Mouse (Mus musculus) heart, embryonic 13.5 days (tissue): ENCODE measurements around the gene Fam163a. TPM values are rescaled to one million over a fixed set of nuclear protein-coding genes. Genes with fewer than 3 reads are reported as not detected.
A peak's percentile ranks its signal among the peaks of the same experiment; 100 is the strongest.
"Not testable (repeated sequence)": the region's sequence is repeated elsewhere in the genome, so short reads cannot be mapped to it uniquely, and the experiment has no call there.

Source experiments
- ATAC-seq: fragments of 200-750 bp; cut with Nextera tagmentation; 2 replicates; pipeline ENCODE4 v1.8.0; 2017; ENCODE audit warnings: moderate TSS enrichment; ENCODE audit not compliant: insufficient number of reproducible peaks, low FRiP score, low TSS enrichment; ENCODE audit errors: extremely low read depth
- H3K27ac ChIP-seq: fragments of 300-500 bp; sonication (generic); replicated peaks from 2 replicates; pipeline ENCODE4 v1.5.1; 2015; ENCODE audit warnings: moderate library complexity, mild to moderate bottlenecking, inconsistent platforms
- H3K27me3 ChIP-seq: fragments of 300-500 bp; sonication (generic); replicated peaks from 2 replicates; pipeline ENCODE4 v1.6.1; 2015; ENCODE audit warnings: mild to moderate bottlenecking, inconsistent platforms
- H3K36me3 ChIP-seq: fragments of 300-500 bp; sonication (generic); 2 replicates; pipeline ENCODE4 v1.6.1; 2015; ENCODE audit warnings: mild to moderate bottlenecking, inconsistent platforms
- H3K4me1 ChIP-seq: fragments of 300-500 bp; sonication (generic); 2 replicates; pipeline ENCODE4 v1.6.1; 2015; ENCODE audit warnings: inconsistent platforms
- H3K4me2 ChIP-seq: fragments of 300-500 bp; sonication (generic); 2 replicates; pipeline ENCODE4 v1.6.1; 2015; ENCODE audit warnings: inconsistent platforms, mild to moderate bottlenecking, moderate library complexity
- H3K4me3 ChIP-seq: fragments of 300-500 bp; sonication (generic); 2 replicates; pipeline ENCODE4 v1.5.1; 2015; ENCODE audit warnings: moderate library complexity, mild to moderate bottlenecking, inconsistent platforms
- H3K9ac ChIP-seq: fragments of 300-500 bp; sonication (generic); 2 replicates; pipeline ENCODE4 v1.6.1; 2015; ENCODE audit warnings: inconsistent platforms, mild to moderate bottlenecking, moderate library complexity
- H3K9me3 ChIP-seq: fragments of 300-500 bp; sonication (generic); 2 replicates; pipeline ENCODE4 v1.6.1; 2016; ENCODE audit warnings: inconsistent platforms
- WGBS: fragments of 180-500 bp; shearing (Covaris S2); methylation state at CpG from one replicate; pipeline ENCODE4 v1.1.7; 2015; ENCODE audit warnings: mixed read lengths; 5-methylcytosine and 5-hydroxymethylcytosine counted together
- polyA plus RNA-seq: library from polyadenylated mRNA; unstranded; fragments of >200 nt; fragmentation: Nextera tagmentation; extraction: Ambion mirVana; gene quantifications from 2 replicates; pipeline ENCODE4 v1.2.1, GENCODE M21; 2015

The Fam163a gene
- polyA plus RNA-seq, 1 experiment from 2014 or later, result 2.5 TPM

GRCm38 (mm10) chr1:156043027-156043426 is 161.8 kb downstream of the Fam163a start:
- Histone ChIP-seq H3K4me3 (peak overlapping the region; percentile 78), H3K9ac (peak overlapping the region; percentile 59), H3K4me2 (peak overlapping the region; percentile 93)

DNA sequence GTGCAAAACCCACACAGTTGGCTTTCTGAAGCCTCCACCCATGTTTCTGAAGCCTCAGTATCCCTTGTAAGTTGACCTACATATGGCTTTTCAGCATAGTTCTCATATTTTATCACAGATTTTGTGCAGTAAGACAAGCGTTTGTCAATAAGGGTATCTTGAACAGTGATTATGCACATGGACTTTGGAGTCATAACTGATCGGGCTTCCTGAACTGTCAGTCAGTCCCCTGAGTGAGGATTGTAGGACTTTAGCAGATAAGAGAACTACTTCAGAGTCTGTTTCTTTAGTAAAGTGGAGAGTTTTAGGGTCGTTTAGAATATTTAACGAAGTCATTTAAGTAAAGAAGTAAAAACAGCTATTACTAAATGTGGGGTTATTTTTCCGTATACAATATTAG is 162.3 kb downstream of the Fam163a start:
- Histone ChIP-seq H3K27me3 (no peaks in the 10 kb centered on the region), H3K27ac (peak overlapping the region; percentile 53; the same call in 1 of the 2 replicates), H3K4me2 (peak overlapping the region; percentile 93), H3K4me3 (peak overlapping the region; percentile 78), H3K4me1 (peaks cover 48% of the 10 kb centered on the region), H3K36me3 (peaks cover 47% of the 10 kb centered on the region), H3K9ac (peak overlapping the region; percentile 84), H3K9me3 (no peaks in the 10 kb centered on the region)
- ATAC-seq, result no peak
- 76% methylated on average over 5 of the region's 5 CpGs for WGBS

More at GRCm38 (mm10) chr1:156043027-156043426, 161.8 kb downstream of the Fam163a start:
- Histone ChIP-seq H3K36me3 (peaks cover 53% of the 10 kb centered on the region), H3K27ac (no peak overlapping the region), H3K27me3 (no peaks in the 10 kb centered on the region), H3K4me1 (peaks cover 48% of the 10 kb centered on the region), H3K9me3 (no peaks in the 10 kb centered on the region)
- WGBS, result 20% methylated on average over 4 of the region's 4 CpGs
- no peak for ATAC-seq

DNA sequence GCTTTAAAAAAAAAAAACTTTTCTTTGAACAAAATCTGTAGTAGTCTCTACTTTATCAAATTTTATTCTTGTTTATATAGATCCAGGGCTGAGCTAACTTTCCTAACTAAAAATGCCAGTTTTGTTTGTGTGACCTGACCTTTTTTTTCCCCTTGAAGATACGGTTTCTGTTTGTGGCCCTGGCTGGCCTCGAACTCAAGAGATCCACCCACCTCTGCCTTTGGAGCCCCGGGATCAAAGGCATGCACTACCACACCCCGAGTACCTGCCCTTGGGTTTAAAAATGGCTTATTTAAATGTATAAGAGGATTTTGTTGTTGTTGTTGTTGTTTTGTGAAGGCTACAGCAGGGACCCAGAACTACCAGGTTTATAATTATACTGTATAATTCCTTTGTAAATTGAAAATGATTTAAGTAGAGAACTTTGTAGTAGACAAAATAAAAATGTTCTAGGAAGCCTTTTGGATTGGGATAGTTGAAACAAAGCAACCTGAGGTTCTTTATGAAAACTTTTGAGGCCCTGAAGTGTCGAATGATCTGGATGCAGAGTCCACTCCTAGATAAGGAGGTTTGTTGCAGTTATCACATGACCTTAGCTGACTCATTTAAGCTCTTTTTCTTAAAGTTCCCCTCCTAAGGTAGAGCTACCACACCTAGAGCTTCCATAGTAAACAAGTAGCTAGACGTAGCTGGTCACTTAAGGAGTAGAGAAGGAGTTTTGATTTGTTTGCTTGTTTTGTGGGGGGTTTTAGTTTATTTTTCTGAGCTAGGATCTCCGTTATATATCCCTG is 163.2 kb downstream of the Fam163a start:
- Histone ChIP-seq H3K4me2 (peak overlapping the region; percentile 93), H3K9me3 (no peaks in the 10 kb centered on the region), H3K27me3 (no peaks in the 10 kb centered on the region), H3K4me3 (peak overlapping the region; percentile 78), H3K27ac (peak overlapping the region; percentile 53), H3K4me1 (peaks cover 52% of the 10 kb centered on the region), H3K9ac (peak overlapping the region; percentile 84), H3K36me3 (peaks cover 40% of the 10 kb centered on the region)
- 20% methylated on average over 7 of the region's 7 CpGs for WGBS
- 0 out of 2 replicates have a peak, but pooled peaks have one; percentile 24 for ATAC-seq

DNA sequence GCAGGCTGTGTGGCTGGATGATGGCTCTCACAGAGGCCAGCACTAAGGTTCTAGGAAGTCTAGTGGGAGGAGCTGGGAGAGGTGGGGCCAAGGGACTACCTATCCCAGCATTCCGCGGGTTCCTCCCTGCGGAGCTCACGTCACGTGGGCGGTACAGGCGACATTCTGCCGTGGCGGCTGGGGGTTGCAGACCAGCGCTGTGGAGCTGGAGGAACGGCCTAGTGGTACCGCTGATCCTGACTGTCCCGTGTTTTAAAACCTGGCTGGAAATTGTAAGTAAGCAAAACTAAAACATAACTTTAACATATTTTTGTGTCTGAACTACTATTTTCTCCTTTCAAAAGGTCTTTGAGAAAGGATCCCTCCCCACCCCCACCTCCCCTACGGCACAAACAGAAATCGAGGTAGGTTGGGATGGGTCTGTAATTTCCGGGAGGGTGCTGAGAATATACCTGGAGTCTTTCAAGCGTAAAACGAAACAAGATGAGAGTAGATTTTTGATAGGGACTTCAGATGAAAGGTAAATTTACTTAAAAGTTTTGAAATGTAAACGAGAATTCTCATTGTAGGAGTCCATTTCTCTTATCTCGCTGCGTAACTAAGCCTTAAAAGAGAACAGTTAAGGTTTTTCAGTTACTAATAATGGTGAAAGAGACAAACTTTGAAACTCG is 164.0 kb downstream of the Fam163a start:
- peak; percentile 79 for ATAC-seq
- Histone ChIP-seq H3K27me3 (no peaks in the 10 kb centered on the region), H3K4me1 (peaks cover 48% of the 10 kb centered on the region), H3K4me3 (peak overlapping the region; percentile 78), H3K36me3 (peaks cover 33% of the 10 kb centered on the region), H3K9me3 (no peaks in the 10 kb centered on the region), H3K9ac (peak overlapping the region; percentile 88), H3K27ac (peak overlapping the region; percentile 68), H3K4me2 (peak overlapping the region; percentile 93)
- under 1% methylated on average over 22 of the region's 22 CpGs for WGBS

DNA sequence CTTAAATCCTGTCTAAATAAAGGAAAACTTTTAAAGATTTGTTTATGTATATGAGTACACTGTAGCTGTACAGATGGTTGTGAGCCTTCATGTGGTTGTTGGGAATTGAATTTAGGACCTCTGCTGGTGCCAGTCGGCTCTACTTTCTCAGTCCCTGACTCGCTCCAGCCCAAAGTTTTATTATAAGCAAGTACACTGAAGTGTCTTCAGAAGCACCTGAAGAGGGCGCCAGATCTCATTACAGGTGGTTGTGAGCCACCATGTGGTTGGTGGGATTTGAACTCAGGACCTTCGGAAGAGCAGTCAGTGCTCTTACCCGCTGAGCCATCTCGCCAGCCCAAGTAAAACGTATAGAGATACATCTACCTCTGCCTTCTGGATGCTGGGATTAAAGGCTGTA is 164.8 kb downstream of the Fam163a start:
- not testable (repeated sequence) for H3K9me3 ChIP-seq, H3K4me3 ChIP-seq, ATAC-seq, H3K9ac ChIP-seq, H3K27me3 ChIP-seq
- 61% methylated on average over 7 of the region's 7 CpGs for WGBS
- Histone ChIP-seq H3K36me3 (peaks cover 26% of the 10 kb centered on the region), H3K27ac (peak overlapping the region; percentile 68), H3K4me2 (peak overlapping the region; percentile 93), H3K4me1 (peaks cover 41% of the 10 kb centered on the region)

- Histone ChIP-seq H3K4me2 (peak overlapping the region; percentile 75), H3K27me3 (no peaks in the 10 kb centered on the region), H3K9me3 (no peaks in the 10 kb centered on the region), H3K27ac (peak overlapping the region; percentile 100), H3K9ac (peak overlapping the region; percentile 76), H3K36me3 (peaks cover 20% of the 10 kb centered on the region), H3K4me1 (peaks cover 34% of the 10 kb centered on the region), H3K4me3 (peak overlapping the region; percentile 78)
- ATAC-seq, result no peak
- WGBS, result 44% methylated on average over 5 of the region's 5 CpGs
Observed at GRCm38 (mm10) chr1:156037144-156037583, 167.7 kb downstream of the Fam163a start.

DNA sequence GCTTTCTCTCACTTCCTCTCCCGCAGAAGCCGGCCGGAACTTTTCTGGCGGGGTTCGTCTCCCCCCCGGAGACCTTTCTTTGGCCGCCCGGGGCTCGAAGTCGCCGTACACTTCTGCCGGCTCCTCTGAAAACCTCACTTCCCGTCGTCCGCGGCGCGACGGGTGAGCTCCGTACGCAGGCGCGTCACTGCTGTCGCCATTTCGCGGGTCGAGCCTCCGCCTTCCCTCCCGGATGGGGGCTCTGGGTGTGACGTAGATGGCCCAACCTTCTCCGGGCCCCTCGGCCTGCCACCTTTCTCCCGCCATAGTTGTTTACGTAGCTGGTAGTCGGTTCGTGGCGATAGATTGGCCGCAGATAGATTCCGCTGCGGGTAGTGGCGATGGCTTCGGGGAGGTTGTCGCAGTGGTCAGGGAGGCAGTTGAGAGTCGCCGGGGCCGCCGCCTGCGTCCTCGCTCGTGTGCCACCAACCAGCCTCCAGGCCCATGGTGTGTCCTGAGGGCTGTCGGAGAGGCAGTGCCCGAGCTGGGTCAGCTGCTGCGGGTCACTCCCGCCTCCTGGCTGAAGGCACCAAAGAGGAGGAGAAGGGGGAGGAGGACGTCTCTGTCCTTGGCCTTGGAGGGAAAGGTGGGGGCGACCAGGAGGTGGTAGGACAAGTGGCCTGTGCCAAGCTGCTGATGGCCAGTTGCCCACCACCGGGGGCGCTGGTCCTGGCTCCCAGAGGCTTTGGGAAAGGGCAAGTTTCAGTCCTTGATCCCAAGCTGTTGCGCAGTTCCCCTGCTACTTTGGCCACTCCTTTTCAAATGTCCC is 168.7 kb downstream of the Fam163a start, which contains the start of gene Tor1aip1:
Gene Tor1aip1 (minus strand): TSS at position 551 of the 808 bp plus-strand sequence.
- WGBS, result under 1% methylated on average over 59 of the region's 59 CpGs
- Histone ChIP-seq H3K4me1 (peaks cover 26% of the 10 kb centered on the region), H3K9ac (peak within 1 kb of the TSS; percentile 96), H3K4me3 (peak within 1 kb of the TSS; percentile 78), H3K9me3 (no peaks in the 10 kb centered on the region), H3K27ac (peak within 1 kb of the TSS; percentile 100), H3K4me2 (peak within 1 kb of the TSS; percentile 75), H3K27me3 (no peaks in the 10 kb centered on the region), H3K36me3 (peaks cover 28% of the 10 kb centered on the region)
- ATAC-seq, result peak; percentile 85

DNA sequence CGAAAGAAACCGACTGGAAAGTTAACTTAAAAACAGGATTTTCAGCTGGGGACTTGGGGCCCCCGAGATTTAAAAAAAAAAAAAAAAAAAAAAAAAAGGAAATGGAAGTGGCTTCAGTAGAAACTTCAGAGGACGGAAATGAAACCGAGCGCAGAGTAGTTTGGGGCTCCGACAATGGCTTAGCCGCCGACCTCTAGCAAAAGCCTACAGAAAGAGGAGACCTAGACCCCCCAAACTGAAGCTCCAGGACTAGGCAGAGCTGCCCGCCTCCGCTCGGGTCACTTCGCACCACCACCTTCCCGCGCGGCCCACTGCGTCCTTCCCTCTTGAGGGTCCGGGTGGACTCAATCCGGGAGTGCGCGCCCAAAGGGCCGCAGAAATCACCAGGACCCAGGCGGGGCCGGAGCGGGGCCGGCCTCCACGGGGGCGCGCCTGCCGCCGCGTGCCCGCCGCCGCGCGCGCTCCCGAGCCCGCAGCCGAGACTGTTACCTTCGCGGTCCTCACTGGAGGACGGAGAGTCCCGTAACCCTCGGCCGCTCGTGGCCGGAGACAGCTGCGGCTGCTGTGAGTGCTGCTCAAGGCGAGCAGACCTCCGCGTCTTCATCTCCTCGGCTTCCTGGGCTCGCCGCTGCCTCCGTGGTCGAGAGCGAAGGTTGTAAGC is 169.4 kb downstream of the Fam163a start, which contains the start of gene Tor1aip2:
Gene Tor1aip2 (plus strand): TSS at position 135 of the 661 bp plus-strand sequence.
- H3K4me1 ChIP-seq, result peaks cover 24% of the 10 kb centered on the region
- no peaks in the 10 kb centered on the region for H3K9me3 ChIP-seq
- peaks cover 35% of the 10 kb centered on the region for H3K36me3 ChIP-seq
- peak within 1 kb of the TSS; percentile 75 for H3K4me2 ChIP-seq
- peak; percentile 64 for ATAC-seq
- peak within 1 kb of the TSS; percentile 78 for H3K4me3 ChIP-seq
- peak within 1 kb of the TSS; percentile 100 for H3K27ac ChIP-seq
- no peaks in the 10 kb centered on the region for H3K27me3 ChIP-seq
- WGBS, result under 1% methylated on average over 59 of the region's 59 CpGs
- H3K9ac ChIP-seq, result peak within 1 kb of the TSS; percentile 96

GRCm38 (mm10) chr1:156034661-156035060 is 170.2 kb downstream of the Fam163a start:
- H3K4me2 ChIP-seq, result peak overlapping the region; percentile 75
- peaks cover 43% of the 10 kb centered on the region for H3K36me3 ChIP-seq
- ATAC-seq, result no peak
- H3K4me1 ChIP-seq, result peaks cover 22% of the 10 kb centered on the region
- peak overlapping the region; percentile 96 for H3K9ac ChIP-seq
- H3K27ac ChIP-seq, result peak overlapping the region; percentile 100
- no peaks in the 10 kb centered on the region for H3K27me3 ChIP-seq
- WGBS, result 34% methylated on average over 1 of the region's 1 CpGs
- peak overlapping the region; percentile 78 for H3K4me3 ChIP-seq
- no peaks in the 10 kb centered on the region for H3K9me3 ChIP-seq

DNA sequence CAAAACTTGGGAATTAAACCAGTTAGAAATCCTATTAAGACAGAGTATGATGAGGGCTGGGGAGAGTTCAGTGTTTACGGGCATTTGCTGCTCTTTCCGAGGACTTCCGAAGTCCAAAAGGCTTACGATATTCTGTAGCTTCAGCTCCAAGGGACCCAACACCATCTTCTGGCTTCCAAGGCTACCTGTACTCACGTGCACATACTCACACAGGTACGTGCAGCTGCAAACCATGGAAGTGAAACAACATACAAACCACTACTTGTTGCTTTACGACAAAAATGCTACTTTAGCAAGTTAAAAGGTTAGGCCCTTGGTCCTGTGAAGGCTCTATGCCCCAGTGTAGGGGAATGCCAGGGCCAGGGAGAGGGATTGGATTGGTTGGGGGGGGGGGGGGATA is 170.9 kb downstream of the Fam163a start:
- H3K4me2 ChIP-seq, result peak overlapping the region; percentile 75; the same call in 1 of the 2 replicates
- peaks cover 50% of the 10 kb centered on the region for H3K36me3 ChIP-seq
- 97% methylated on average over 7 of the region's 7 CpGs for WGBS
- peaks cover 22% of the 10 kb centered on the region for H3K4me1 ChIP-seq
- no peak for ATAC-seq
- H3K27ac ChIP-seq, result no peak overlapping the region
- H3K27me3 ChIP-seq, result no peaks in the 10 kb centered on the region
- no peak overlapping the region for H3K9ac ChIP-seq
- H3K4me3 ChIP-seq, result no peak overlapping the region
- H3K9me3 ChIP-seq, result no peaks in the 10 kb centered on the region
